Mouse (Mus musculus) gastrocnemius, postnatal 10 days (tissue): Measurements from ENCODE around the gene Col23a1. TPM values are rescaled to one million over a fixed set of nuclear protein-coding genes. Genes with fewer than 3 reads are reported as not detected.

ENCODE experiments used
- DNase-seq: peaks from one replicate; pipeline ENCODE4 v3.0.0; 2021; ENCODE audit warnings: mixed read lengths
- total RNA-seq, 2 experiments: library from RNA; stranded (reverse); gene quantifications; 2 replicates each; pipeline ENCODE4 v1.2.3; 2021

Gene Col23a1
- total RNA-seq, 2 experiments from 2014 or later = 12.0 to 15.2 TPM

- DNase-seq = no peak
Measured at GRCm38 (mm10) chr11:51485051-51485521, 195.4 kb downstream of the Col23a1 start.

GRCm38 (mm10) chr11:51485775-51486464 is 196.2 kb downstream of the Col23a1 start:
- DNase-seq = no peak

- no peak for DNase-seq
Measured at GRCm38 (mm10) chr11:51488813-51489212, 199.1 kb downstream of the Col23a1 start.

GRCm38 (mm10) chr11:51493421-51493820 is 203.7 kb downstream of the Col23a1 start:
- no peak for DNase-seq

- DNase-seq = peak; percentile 33
Measured at GRCm38 (mm10) chr11:51494178-51494577, 204.5 kb downstream of the Col23a1 start.

- no peak for DNase-seq
Measured at GRCm38 (mm10) chr11:51499776-51500175, 210.1 kb downstream of the Col23a1 start.

- no peak for DNase-seq
Measured at GRCm38 (mm10) chr11:51502431-51502851, 212.7 kb downstream of the Col23a1 start.

GRCm38 (mm10) chr11:51504946-51505345 is 215.2 kb downstream of the Col23a1 start:
- DNase-seq = peak; percentile 32

GRCm38 (mm10) chr11:51508053-51508452 is 218.3 kb downstream of the Col23a1 start:
- DNase-seq = no peak

GRCm38 (mm10) chr11:51509211-51509610 is 219.5 kb downstream of the Col23a1 start:
- no peak for DNase-seq

- no peak for DNase-seq
Measured at GRCm38 (mm10) chr11:51513019-51513418, 223.3 kb downstream of the Col23a1 start.

- DNase-seq = no peak
Measured at GRCm38 (mm10) chr11:51515346-51515745, 225.6 kb downstream of the Col23a1 start.

GRCm38 (mm10) chr11:51518100-51518499 is 228.4 kb downstream of the Col23a1 start:
- no peak for DNase-seq

- DNase-seq = no peak
Measured at GRCm38 (mm10) chr11:51518585-51518984, 228.9 kb downstream of the Col23a1 start.

- no peak for DNase-seq
Measured at GRCm38 (mm10) chr11:51521440-51521839, 231.7 kb downstream of the Col23a1 start.

GRCm38 (mm10) chr11:51523215-51523614 is 233.5 kb downstream of the Col23a1 start:
- DNase-seq = no peak

- DNase-seq = no peak
Measured at GRCm38 (mm10) chr11:51523625-51524024, 233.9 kb downstream of the Col23a1 start.

- no peak for DNase-seq
Measured at GRCm38 (mm10) chr11:51526631-51527161, 237.0 kb downstream of the Col23a1 start.

GRCm38 (mm10) chr11:51533128-51533533 is 243.4 kb downstream of the Col23a1 start:
- no peak for DNase-seq

GRCm38 (mm10) chr11:51534314-51534713 is 244.6 kb downstream of the Col23a1 start:
- DNase-seq = peak; percentile 28

GRCm38 (mm10) chr11:51538388-51538787 is 248.7 kb downstream of the Col23a1 start:
- DNase-seq = no peak

- no peak for DNase-seq
Measured at GRCm38 (mm10) chr11:51538919-51539758, 249.4 kb downstream of the Col23a1 start.

- peak; percentile 99 for DNase-seq
Measured at GRCm38 (mm10) chr11:51539759-51540282, 250.1 kb downstream of the Col23a1 start.
